Mouse (Mus musculus) liver, postnatal 0 days (tissue): Measurements from ENCODE around the gene Cdk17. TPM values are rescaled to one million over a fixed set of nuclear protein-coding genes. Genes with fewer than 3 reads are reported as not detected.

Experiments used
- ATAC-seq: fragments of 200-750 bp; cut with Nextera tagmentation; 2 replicates; pipeline ENCODE4 v1.8.0; 2017; ENCODE audit warnings: mild to moderate bottlenecking, moderate library complexity
- DNase-seq: peaks from one replicate; pipeline ENCODE4 v3.0.0-alpha.2; 2016
- H3K27ac ChIP-seq: fragments of 300-500 bp; sonication (generic); 2 replicates; pipeline ENCODE4 v1.5.1; 2014; ENCODE audit warnings: antibody characterized with exemption, moderate library complexity, mild to moderate bottlenecking, low read depth
- H3K27me3 ChIP-seq: fragments of 300-500 bp; sonication (generic); 2 replicates; pipeline ENCODE4 v1.6.1; 2014; ENCODE audit warnings: low read length, control low read depth, mixed read lengths; ENCODE audit not compliant: insufficient read depth
- H3K36me3 ChIP-seq: fragments of 300-500 bp; sonication (generic); replicated peaks from 2 replicates; pipeline ENCODE4 v1.6.1; 2014; ENCODE audit warnings: mild to moderate bottlenecking, control low read depth, low read length, moderate library complexity, mixed read lengths; ENCODE audit not compliant: insufficient read depth
- H3K4me1 ChIP-seq: fragments of 300-500 bp; sonication (generic); 2 replicates; pipeline ENCODE4 v1.6.1; 2014; ENCODE audit warnings: antibody characterized with exemption, mild to moderate bottlenecking, control low read depth; ENCODE audit not compliant: insufficient read depth
- H3K4me2 ChIP-seq: fragments of 300-500 bp; sonication (generic); 2 replicates; pipeline ENCODE4 v1.6.1; 2014; ENCODE audit warnings: low read depth, mild to moderate bottlenecking, low read length, moderate library complexity, mixed read lengths
- H3K4me3 ChIP-seq: fragments of 300-500 bp; sonication (generic); 2 replicates; pipeline ENCODE4 v1.5.1; 2014; ENCODE audit warnings: low read depth, low read length
- H3K9ac ChIP-seq: fragments of 300-500 bp; sonication (generic); replicated peaks from 2 replicates; pipeline ENCODE4 v1.6.1; 2014; ENCODE audit warnings: mild to moderate bottlenecking, moderate library complexity
- H3K9me3 ChIP-seq: fragments of 300-500 bp; sonication (generic); 2 replicates; pipeline ENCODE4 v1.6.1; 2016; ENCODE audit warnings: mild to moderate bottlenecking, control low read depth, low read length, mixed read lengths
- CTCF ChIP-seq: sonication (generic); IDR thresholded peaks from 2 replicates; pipeline ENCODE4 v1.5.1; 2016; ENCODE audit warnings: antibody characterized with exemption, low read depth
- EP300 ChIP-seq: IDR thresholded peaks from 2 replicates; pipeline ENCODE4 v1.6.1; 2016; ENCODE audit warnings: antibody characterized with exemption, low read depth, mild to moderate bottlenecking
- WGBS: fragments of 180-500 bp; shearing (Covaris S2); extraction: QIAGEN DNeasy Blood & Tissue Kit; methylation state at CpG from one replicate; pipeline ENCODE4 v1.1.7; 2014; ENCODE audit not compliant: insufficient replicate concordance; 5-methylcytosine and 5-hydroxymethylcytosine counted together
- polyA plus RNA-seq: library from polyadenylated mRNA; unstranded; fragments of >200 nt; fragmentation: Nextera tagmentation; extraction: Ambion mirVana; gene quantifications from 2 replicates; pipeline ENCODE4 v1.2.1, GENCODE M21; 2015

The Cdk17 gene
- polyA plus RNA-seq, 1 experiment from 2014 or later: 7.4 TPM

- H3K9ac ChIP-seq: no peak overlapping the region
- H3K4me1 ChIP-seq: 0 out of 2 replicates have a peak, but pooled peaks cover 2% of the 10 kb centered on the region
- TF ChIP-seq CTCF (no peak), EP300 (no peak)
- no peak overlapping the region for H3K4me2 ChIP-seq
- H3K27me3 ChIP-seq: no peaks in the 10 kb centered on the region
- H3K27ac ChIP-seq: no peak overlapping the region
- DNase-seq (no peak), ATAC-seq (no peak)
- no peaks in the 10 kb centered on the region for H3K9me3 ChIP-seq
- H3K4me3 ChIP-seq: no peak overlapping the region
- WGBS: 67% methylated on average over 3 of the region's 3 CpGs
- H3K36me3 ChIP-seq: no peaks in the 10 kb centered on the region
Measured at GRCm38 (mm10) chr10:93116636-93117035, 44.0 kb upstream of the Cdk17 start.

- no peak overlapping the region for H3K9ac ChIP-seq
- no peak for ATAC-seq
- no peaks in the 10 kb centered on the region for H3K9me3 ChIP-seq
- no peak overlapping the region for H3K4me3 ChIP-seq
- no peaks in the 10 kb centered on the region for H3K27me3 ChIP-seq
- WGBS: 75% methylated on average over 5 of the region's 5 CpGs
- DNase-seq: no peak
- TF ChIP-seq EP300 (no peak), CTCF (no peak)
- H3K4me2 ChIP-seq: no peak overlapping the region
- peaks cover 22% of the 10 kb centered on the region for H3K4me1 ChIP-seq
- H3K36me3 ChIP-seq: no peaks in the 10 kb centered on the region
- H3K27ac ChIP-seq: no peak overlapping the region
Measured at GRCm38 (mm10) chr10:93119809-93120208, 40.9 kb upstream of the Cdk17 start.

GRCm38 (mm10) chr10:93121262-93121860 lies 39.3 kb upstream of the Cdk17 start:
- H3K4me1 ChIP-seq: peaks cover 27% of the 10 kb centered on the region
- 68% methylated on average over 6 of the region's 6 CpGs for WGBS
- no peak overlapping the region for H3K4me3 ChIP-seq
- no peak overlapping the region for H3K27ac ChIP-seq
- no peak for DNase-seq
- H3K27me3 ChIP-seq: no peaks in the 10 kb centered on the region
- H3K36me3 ChIP-seq: no peaks in the 10 kb centered on the region
- ATAC-seq: no peak
- no peaks in the 10 kb centered on the region for H3K9me3 ChIP-seq
- H3K9ac ChIP-seq: no peak overlapping the region
- peak; percentile 50; the same call in 1 of the 2 replicates for TF ChIP-seq EP300
- no peak for TF ChIP-seq CTCF
- H3K4me2 ChIP-seq: no peak overlapping the region

DNA sequence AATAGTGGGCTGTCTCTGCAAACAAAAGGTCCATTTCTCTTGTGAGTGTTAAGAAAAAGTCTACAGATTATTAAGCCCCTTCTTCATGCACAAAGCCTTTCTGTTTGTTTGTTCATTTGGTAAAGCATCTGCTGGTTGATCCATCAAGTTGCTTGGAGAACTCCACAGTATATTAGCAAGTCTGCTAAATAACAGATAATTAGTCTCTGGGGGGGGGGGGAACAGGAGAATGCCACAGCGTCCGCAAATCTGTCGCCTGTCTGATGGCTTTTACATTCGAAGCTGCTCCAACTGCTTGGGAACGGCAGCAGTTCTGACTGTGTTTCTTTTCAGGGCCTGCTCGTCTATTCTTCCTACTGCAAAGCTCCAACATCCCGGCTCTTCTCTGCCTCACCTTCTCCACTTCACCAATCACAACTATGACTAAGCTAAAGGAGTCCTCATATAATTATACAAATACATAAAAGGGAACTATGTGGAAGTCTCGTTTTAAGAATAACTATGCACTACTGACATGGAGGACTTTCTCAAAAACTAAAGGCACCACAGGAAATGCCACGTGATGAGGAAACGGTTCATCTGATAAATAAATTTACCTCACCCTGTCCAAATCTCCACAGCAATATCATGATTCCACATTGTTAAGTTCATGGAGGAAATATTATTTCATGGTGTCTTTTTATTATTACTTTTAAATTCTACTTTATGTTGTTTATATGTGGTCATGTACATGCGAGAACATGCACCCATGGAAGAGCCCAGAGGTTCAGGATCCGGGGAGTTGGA lies 38.1 kb upstream of the Cdk17 start:
- no peak overlapping the region for H3K9ac ChIP-seq
- WGBS: 39% methylated on average over 12 of the region's 12 CpGs
- peaks cover 27% of the 10 kb centered on the region for H3K4me1 ChIP-seq
- H3K4me3 ChIP-seq: no peak overlapping the region
- H3K9me3 ChIP-seq: no peaks in the 10 kb centered on the region
- H3K36me3 ChIP-seq: no peaks in the 10 kb centered on the region
- TF ChIP-seq CTCF (no peak), EP300 (no peak)
- ATAC-seq (no peak), DNase-seq (no peak)
- H3K27me3 ChIP-seq: no peaks in the 10 kb centered on the region
- H3K27ac ChIP-seq: peak overlapping the region; percentile 66
- H3K4me2 ChIP-seq: peak overlapping the region; percentile 67; the same call in 1 of the 2 replicates

- ATAC-seq (no peak), DNase-seq (no peak)
- peak overlapping the region; percentile 67 for H3K4me2 ChIP-seq
- no peak overlapping the region for H3K9ac ChIP-seq
- H3K36me3 ChIP-seq: no peaks in the 10 kb centered on the region
- TF ChIP-seq EP300 (no peak), CTCF (no peak)
- 40% methylated on average over 4 of the region's 4 CpGs for WGBS
- H3K27me3 ChIP-seq: no peaks in the 10 kb centered on the region
- H3K4me3 ChIP-seq: 0 out of 2 replicates have a peak overlapping the region, but pooled peaks have one; percentile 24
- H3K9me3 ChIP-seq: no peaks in the 10 kb centered on the region
- H3K4me1 ChIP-seq: peaks cover 27% of the 10 kb centered on the region
- H3K27ac ChIP-seq: peak overlapping the region; percentile 66
Measured at GRCm38 (mm10) chr10:93123310-93123709, 37.4 kb upstream of the Cdk17 start.

DNA sequence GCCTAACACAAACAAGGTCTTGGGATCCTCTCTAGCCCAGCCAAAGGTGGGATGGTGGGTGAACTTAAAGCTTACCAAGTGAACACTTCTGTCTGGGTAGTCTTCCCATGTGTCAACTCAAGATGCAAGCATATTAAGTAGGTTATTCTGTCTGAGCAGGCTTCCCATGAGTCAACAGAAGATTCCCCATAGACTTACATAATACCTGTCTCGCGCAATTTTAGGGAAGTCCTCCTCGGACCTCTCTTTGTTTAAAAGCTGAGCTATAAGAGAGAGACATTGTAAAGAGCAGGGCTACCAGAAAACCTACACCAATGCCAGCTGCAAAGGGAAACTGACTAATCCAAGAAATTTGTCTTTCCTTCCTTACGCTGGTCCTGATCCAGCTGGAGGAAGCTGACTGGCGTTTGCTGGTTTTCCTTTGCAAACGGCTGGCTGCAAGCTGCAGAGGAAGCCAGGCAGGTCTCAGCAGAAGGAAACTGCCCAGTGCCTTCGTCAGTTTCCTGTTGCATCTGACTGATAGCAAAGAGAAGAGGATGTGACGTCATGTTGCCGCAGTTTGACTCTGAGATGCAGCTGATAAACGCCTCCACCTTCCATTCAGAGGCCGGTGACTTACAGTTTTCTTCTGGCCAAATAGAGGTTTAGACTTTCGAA lies 36.6 kb upstream of the Cdk17 start:
- 19% methylated on average over 12 of the region's 12 CpGs for WGBS
- Histone ChIP-seq H3K27me3 (no peaks in the 10 kb centered on the region), H3K36me3 (no peaks in the 10 kb centered on the region), H3K4me2 (peak overlapping the region; percentile 67), H3K9ac (no peak overlapping the region), H3K4me1 (peaks cover 27% of the 10 kb centered on the region), H3K9me3 (no peaks in the 10 kb centered on the region), H3K4me3 (peak overlapping the region; percentile 24; the same call in 1 of the 2 replicates), H3K27ac (peak overlapping the region; percentile 66)
- ATAC-seq: peak; percentile 82
- peak; percentile 72 for DNase-seq
- TF ChIP-seq EP300 (peak; percentile 83), CTCF (no peak)
